Mouse (Mus musculus): ENCODE results near the gene Myt1. TPM values are rescaled to one million over a fixed set of nuclear protein-coding genes. Genes with fewer than 3 reads are reported as not detected.

The Myt1 gene
- total and polyA plus RNA-seq, 2 experiments from 2014 or later = 6.7 to 55.0 TPM

GRCm38 (mm10) chr2:181829032-181829650 is 66.0 kb downstream of the Myt1 start:
- Histone ChIP-seq H3K27ac (ENCODE audit: low read depth, low read length) (no peak overlapping the region), H3K27me3 (ENCODE audit: insufficient read depth, low read length) (no peaks in the 10 kb centered on the region), H3K9ac (no peak overlapping the region), H3K4me2 (ENCODE audit: low read depth) (no peak overlapping the region), H3K9me3 (ENCODE audit: low read length) (no peaks in the 10 kb centered on the region), H3K4me1 (ENCODE audit: insufficient read depth) (no peaks in the 10 kb centered on the region), H3K4me3 (ENCODE audit: low read depth, low read length) (no peak overlapping the region), H3K36me3 (ENCODE audit: insufficient read depth) (peaks cover 45% of the 10 kb centered on the region)
- DNase-seq = no peak
- WGBS = 78% methylated on average over 2 of the region's 2 CpGs
- no peak for ATAC-seq
- TF ChIP-seq CTCF (IDR thresholded peaks at IDR 0.05; ENCODE audit: low read depth) = no peak

- no peak for ATAC-seq
- H3K9ac ChIP-seq = no peak overlapping the region
- H3K36me3 ChIP-seq (ENCODE audit: insufficient read depth) = peaks cover 17% of the 10 kb centered on the region; the same call in 1 of the 2 replicates
- H3K27ac ChIP-seq (ENCODE audit: low read depth, low read length) = no peak overlapping the region
- DNase-seq = no peak
- H3K4me2 ChIP-seq (ENCODE audit: low read depth) = no peak overlapping the region
- H3K4me3 ChIP-seq (ENCODE audit: low read depth, low read length) = no peak overlapping the region
- 70% methylated on average over 2 of the region's 2 CpGs for WGBS
- H3K9me3 ChIP-seq (ENCODE audit: low read length) = no peaks in the 10 kb centered on the region
- H3K4me1 ChIP-seq (ENCODE audit: insufficient read depth) = no peaks in the 10 kb centered on the region
- H3K27me3 ChIP-seq (ENCODE audit: insufficient read depth, low read length) = no peaks in the 10 kb centered on the region
- no peak for TF ChIP-seq CTCF (IDR thresholded peaks at IDR 0.05; ENCODE audit: low read depth)
Observed at GRCm38 (mm10) chr2:181832745-181833144, 69.6 kb downstream of the Myt1 start.

GRCm38 (mm10) chr2:181837372-181838292 is 74.5 kb downstream of the Myt1 start, which contains the start of gene Pcmtd2:
TSS of gene Pcmtd2 (plus strand) at chr2:181837854.
- DNase-seq (peak; percentile 96), ATAC-seq (peak; percentile 100)
- peaks cover 9% of the 10 kb centered on the region for H3K4me1 ChIP-seq (ENCODE audit: insufficient read depth)
- TF ChIP-seq CTCF (IDR thresholded peaks at IDR 0.05; ENCODE audit: low read depth) = 0 out of 2 replicates have a peak, but pooled peaks have one; percentile 14
- peak within 1 kb of the TSS; percentile 74 for H3K4me2 ChIP-seq (ENCODE audit: low read depth)
- H3K36me3 ChIP-seq (ENCODE audit: insufficient read depth) = peaks cover 3% of the 10 kb centered on the region; the same call in 1 of the 2 replicates
- H3K27me3 ChIP-seq (ENCODE audit: insufficient read depth, low read length) = no peaks in the 10 kb centered on the region
- peak within 1 kb of the TSS; percentile 74 for H3K9ac ChIP-seq
- peak within 1 kb of the TSS; percentile 89 for H3K27ac ChIP-seq (ENCODE audit: low read depth, low read length)
- no peaks in the 10 kb centered on the region for H3K9me3 ChIP-seq (ENCODE audit: low read length)
- peak within 1 kb of the TSS; percentile 65 for H3K4me3 ChIP-seq (ENCODE audit: low read depth, low read length)
- WGBS = 3% methylated on average over 35 of the region's 35 CpGs

GRCm38 (mm10) chr2:181838293-181838680 is 75.2 kb downstream of the Myt1 start:
- H3K27me3 ChIP-seq (ENCODE audit: insufficient read depth, low read length) = no peaks in the 10 kb centered on the region
- H3K9ac ChIP-seq = peak overlapping the region; percentile 74
- peaks cover 9% of the 10 kb centered on the region for H3K4me1 ChIP-seq (ENCODE audit: insufficient read depth)
- 1% methylated on average over 3 of the region's 3 CpGs for whole genome bisulfite sequencing
- peaks cover 4% of the 10 kb centered on the region; the same call in 1 of the 2 replicates for H3K36me3 ChIP-seq (ENCODE audit: insufficient read depth)
- peak; percentile 35 for DNase-seq
- H3K4me2 ChIP-seq (ENCODE audit: low read depth) = peak overlapping the region; percentile 74
- ATAC-seq = peak; percentile 10; the same call in 1 of the 2 replicates
- no peaks in the 10 kb centered on the region for H3K9me3 ChIP-seq (ENCODE audit: low read length)
- no peak for TF ChIP-seq CTCF (IDR thresholded peaks at IDR 0.05; ENCODE audit: low read depth)
- peak overlapping the region; percentile 65 for H3K4me3 ChIP-seq (ENCODE audit: low read depth, low read length)
- peak overlapping the region; percentile 89 for H3K27ac ChIP-seq (ENCODE audit: low read depth, low read length)

GRCm38 (mm10) chr2:181845709-181846394 is 82.7 kb downstream of the Myt1 start:
- Histone ChIP-seq H3K36me3 (ENCODE audit: insufficient read depth) (peaks cover 31% of the 10 kb centered on the region), H3K27me3 (ENCODE audit: insufficient read depth, low read length) (no peaks in the 10 kb centered on the region), H3K4me3 (ENCODE audit: low read depth, low read length) (no peak overlapping the region), H3K4me1 (ENCODE audit: insufficient read depth) (no peaks in the 10 kb centered on the region), H3K9ac (no peak overlapping the region), H3K9me3 (ENCODE audit: low read length) (no peaks in the 10 kb centered on the region), H3K27ac (ENCODE audit: low read depth, low read length) (no peak overlapping the region), H3K4me2 (ENCODE audit: low read depth) (no peak overlapping the region)
- 83% methylated on average over 5 of the region's 5 CpGs for WGBS
- TF ChIP-seq CTCF (IDR thresholded peaks at IDR 0.05; ENCODE audit: low read depth) = no peak
- no peak for DNase-seq
- ATAC-seq = no peak

- DNase-seq = peak; percentile 98
- peak; percentile 100 for ATAC-seq
- peak within 1 kb of the TSS; percentile 87 for H3K27ac ChIP-seq (ENCODE audit: low read depth, low read length)
- peaks cover 15% of the 10 kb centered on the region for H3K4me1 ChIP-seq (ENCODE audit: insufficient read depth)
- no peaks in the 10 kb centered on the region for H3K9me3 ChIP-seq (ENCODE audit: low read length)
- peak within 1 kb of the TSS; percentile 77 for H3K4me2 ChIP-seq (ENCODE audit: low read depth)
- H3K4me3 ChIP-seq (ENCODE audit: low read depth, low read length) = peak within 1 kb of the TSS; percentile 69
- H3K36me3 ChIP-seq (ENCODE audit: insufficient read depth) = peaks cover 7% of the 10 kb centered on the region
- H3K9ac ChIP-seq = peak within 1 kb of the TSS; percentile 67
- WGBS = under 1% methylated on average over 35 of the region's 35 CpGs
- no peak for TF ChIP-seq CTCF (IDR thresholded peaks at IDR 0.05; ENCODE audit: low read depth)
- no peaks in the 10 kb centered on the region for H3K27me3 ChIP-seq (ENCODE audit: insufficient read depth, low read length)
Observed at GRCm38 (mm10) chr2:181863791-181864535, 100.8 kb downstream of the Myt1 start, which contains the start of gene Polr3k. TSS of gene Polr3k (plus strand) at chr2:181864337.
